Mouse (Mus musculus) spleen, adult 2 months (tissue): Measurements from ENCODE around the gene Ngly1.

ENCODE experiments used
- CTCF ChIP-seq: fragments of 200-500 bp; IDR thresholded peaks from 2 replicates; pipeline ENCODE4 v1.5.1; 2011; ENCODE audit warnings: mild to moderate bottlenecking, inconsistent platforms; ENCODE audit not compliant: insufficient read depth, insufficient read length, insufficient replicate concordance; ENCODE audit errors: extremely low read depth
- POLR2A ChIP-seq: fragments of 200-500 bp; IDR thresholded peaks from 2 replicates; pipeline ENCODE4 v1.6.1; 2011; ENCODE audit warnings: low read depth, low read length, inconsistent platforms

DNA sequence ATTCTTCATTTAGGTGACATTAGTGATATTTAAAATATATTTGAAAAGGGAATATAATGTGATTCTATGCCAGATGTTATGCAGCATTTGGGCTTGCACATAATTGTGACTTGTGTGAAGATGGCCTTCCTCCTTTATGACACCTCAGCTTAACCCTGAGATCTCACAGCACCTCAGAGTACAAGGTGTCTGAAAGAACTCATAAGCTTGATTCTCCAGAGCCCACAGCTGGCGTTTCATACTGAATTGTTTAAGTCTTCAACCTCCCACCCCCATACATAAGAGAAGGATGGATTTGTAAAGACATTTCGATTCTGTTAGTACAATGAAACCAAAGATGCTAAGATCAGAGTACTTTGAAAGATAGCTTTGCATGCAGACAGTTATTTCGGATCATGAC, 1.0 kb downstream of the Ngly1 start:
- no peak for TF ChIP-seq CTCF
- no peak for TF ChIP-seq POLR2A
